Mouse (Mus musculus): ENCODE results near the gene Grn. TPM values are rescaled to one million over a fixed set of nuclear protein-coding genes. Genes with fewer than 3 reads are reported as not detected.
"Not testable (repeated sequence)": the region's sequence is repeated elsewhere in the genome, so short reads cannot be mapped to it uniquely, and the experiment has no call there.

Grn gene
- total and polyA plus RNA-seq, 3 experiments: 83.4 to 119 (median 86.9) TPM

GRCm38 (mm10) chr11:102408344-102408876 is 21.7 kb upstream of the Grn start:
- Histone ChIP-seq H3K9ac (ENCODE audit: low read depth, low read length) (peak overlapping the region; percentile 54), H3K79me2 (replicated peaks; ENCODE audit: control insufficient read depth, insufficient read depth, low read length) (no peaks in the 10 kb centered on the region), H3K4me3 (peak overlapping the region; percentile 71), H3K27me3 (ENCODE audit: control insufficient read depth, insufficient read depth, low read length) (no peaks in the 10 kb centered on the region), H3K27ac (peak overlapping the region; percentile 98), H3K4me1 (ENCODE audit: control insufficient read depth, insufficient read depth, low read length) (peaks cover 5% of the 10 kb centered on the region), H3K36me3 (ENCODE audit: control insufficient read depth, insufficient read depth, low read length) (no peaks in the 10 kb centered on the region)
- intact Hi-C loops (cut with DNase I): no loop called here
- under 1% methylated on average over 32 of the region's 32 CpGs for WGBS
- TF ChIP-seq POLR2A (IDR thresholded peaks at IDR 0.05; ENCODE audit: insufficient read depth, low read depth, low read length) (peak; percentile 85), EP300 (IDR thresholded peaks at IDR 0.05; ENCODE audit: insufficient read depth, low read depth, low read length) (peak; percentile 88), CTCF (IDR thresholded peaks at IDR 0.05) (no peak)
- peak; percentile 96 to 98 for DNase-seq

GRCm38 (mm10) chr11:102408888-102409794 is 21.0 kb upstream of the Grn start:
- Histone ChIP-seq H3K36me3 (ENCODE audit: control insufficient read depth, insufficient read depth, low read length) (no peaks in the 10 kb centered on the region), H3K4me1 (ENCODE audit: control insufficient read depth, insufficient read depth, low read length) (peaks cover 5% of the 10 kb centered on the region), H3K27ac (peak overlapping the region; percentile 98), H3K9ac (ENCODE audit: low read depth, low read length) (peak overlapping the region; percentile 54; the same call in 1 of the 2 replicates), H3K27me3 (ENCODE audit: control insufficient read depth, insufficient read depth, low read length) (no peaks in the 10 kb centered on the region), H3K4me3 (peak overlapping the region; percentile 44), H3K79me2 (replicated peaks; ENCODE audit: control insufficient read depth, insufficient read depth, low read length) (no peaks in the 10 kb centered on the region)
- DNase-seq: no peak
- WGBS: 45% methylated on average over 15 of the region's 15 CpGs
- intact Hi-C loops (cut with DNase I): loop anchor here (1.0 kb wide), 1 partner anchor 112 kb away; no protein-coding TSS in a partner anchor
- no peak for TF ChIP-seq EP300 (IDR thresholded peaks at IDR 0.05; ENCODE audit: insufficient read depth, low read depth, low read length)
- TF ChIP-seq CTCF (IDR thresholded peaks at IDR 0.05): no peak
- no peak for TF ChIP-seq POLR2A (IDR thresholded peaks at IDR 0.05; ENCODE audit: insufficient read depth, low read depth, low read length)

- no peaks in the 10 kb centered on the region for H3K79me2 ChIP-seq (replicated peaks; ENCODE audit: control insufficient read depth, insufficient read depth, low read length)
- TF ChIP-seq EP300 (IDR thresholded peaks at IDR 0.05; ENCODE audit: insufficient read depth, low read depth, low read length) (no peak), CTCF (IDR thresholded peaks at IDR 0.05) (no peak), POLR2A (IDR thresholded peaks at IDR 0.05; ENCODE audit: insufficient read depth, low read depth, low read length) (no peak)
- DNase-seq: no peak
- H3K27me3 ChIP-seq (ENCODE audit: control insufficient read depth, insufficient read depth, low read length): no peaks in the 10 kb centered on the region
- no peak overlapping the region for H3K27ac ChIP-seq
- H3K9ac ChIP-seq (ENCODE audit: low read depth, low read length): no peak overlapping the region
- intact Hi-C loops (cut with DNase I): loop anchor here (1.0 to 2.0 kb wide), 2 partner anchors 113 to 161 kb away; partner anchors contain the start of gene BC030867
- H3K4me3 ChIP-seq: no peak overlapping the region
- WGBS: 81% methylated on average over 3 of the region's 3 CpGs
- H3K4me1 ChIP-seq (ENCODE audit: control insufficient read depth, insufficient read depth, low read length): peaks cover 5% of the 10 kb centered on the region
- H3K36me3 ChIP-seq (ENCODE audit: control insufficient read depth, insufficient read depth, low read length): no peaks in the 10 kb centered on the region
Observed at GRCm38 (mm10) chr11:102409795-102410330, 20.3 kb upstream of the Grn start.

GRCm38 (mm10) chr11:102410345-102410744 is 19.8 kb upstream of the Grn start:
- H3K4me3 ChIP-seq; DNase-seq; H3K9ac ChIP-seq (ENCODE audit: low read depth, low read length); H3K4me1 ChIP-seq (ENCODE audit: control insufficient read depth, insufficient read depth, low read length); H3K79me2 ChIP-seq (replicated peaks; ENCODE audit: control insufficient read depth, insufficient read depth, low read length); H3K27ac ChIP-seq; H3K36me3 ChIP-seq (ENCODE audit: control insufficient read depth, insufficient read depth, low read length); H3K27me3 ChIP-seq (ENCODE audit: control insufficient read depth, insufficient read depth, low read length): not testable (repeated sequence)
- WGBS: 97% methylated on average over 3 of the region's 3 CpGs
- intact Hi-C loops (cut with DNase I): loop anchor here (2.0 kb wide), 1 partner anchor 162 kb away; the partner anchor contains the start of gene BC030867

GRCm38 (mm10) chr11:102411061-102411460 is 19.1 kb upstream of the Grn start:
- Histone ChIP-seq H3K4me3 (no peak overlapping the region), H3K79me2 (replicated peaks; ENCODE audit: control insufficient read depth, insufficient read depth, low read length) (no peaks in the 10 kb centered on the region), H3K4me1 (ENCODE audit: control insufficient read depth, insufficient read depth, low read length) (peaks cover 5% of the 10 kb centered on the region), H3K27me3 (ENCODE audit: control insufficient read depth, insufficient read depth, low read length) (no peaks in the 10 kb centered on the region), H3K27ac (no peak overlapping the region), H3K9ac (ENCODE audit: low read depth, low read length) (no peak overlapping the region), H3K36me3 (ENCODE audit: control insufficient read depth, insufficient read depth, low read length) (no peaks in the 10 kb centered on the region)
- WGBS: 67% methylated on average over 3 of the region's 3 CpGs
- TF ChIP-seq CTCF (IDR thresholded peaks at IDR 0.05) (no peak), POLR2A (IDR thresholded peaks at IDR 0.05; ENCODE audit: insufficient read depth, low read depth, low read length) (no peak), EP300 (IDR thresholded peaks at IDR 0.05; ENCODE audit: insufficient read depth, low read depth, low read length) (no peak)
- intact Hi-C loops (cut with DNase I): loop anchor here (1.0 to 2.0 kb wide), 2 partner anchors 102 to 162 kb away; partner anchors contain the start of gene BC030867
- DNase-seq: no peak

Data from heart, adult 2 months (tissue).